Mouse (Mus musculus) ES-CJ7 (cell line): ENCODE results near the gene Frmd8.

ENCODE experiments used
- DNase-seq: peaks from one replicate; pipeline ENCODE4 v3.0.0; 2011; ENCODE audit warnings: low read depth, low spot score

The Frmd8 gene

DNA sequence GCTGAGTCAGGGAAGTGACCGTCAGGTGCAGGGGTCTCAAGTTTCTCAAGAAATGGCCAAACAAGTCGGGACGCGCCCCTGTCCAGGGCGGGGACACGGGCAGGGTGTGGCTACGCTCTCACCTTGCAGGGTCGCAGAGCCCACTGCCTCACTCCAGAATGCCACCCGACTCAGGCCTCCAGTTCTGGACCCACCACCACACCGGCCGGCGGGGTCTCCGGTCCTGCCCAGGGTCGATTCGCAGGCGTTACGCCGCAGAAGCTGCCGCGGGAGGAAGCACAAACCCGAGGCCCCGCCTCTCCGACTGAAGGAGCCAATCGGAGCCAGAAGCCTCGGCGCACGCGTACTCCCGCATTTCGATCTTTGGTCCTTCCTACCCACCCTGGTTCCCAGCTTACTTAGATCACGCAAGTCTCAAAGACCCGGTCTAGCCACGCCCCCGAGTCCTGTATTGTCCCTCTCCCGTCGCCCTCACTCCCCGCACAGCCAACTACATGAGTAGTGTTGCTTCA, at the start of gene Frmd8:
TSS of gene Frmd8 (minus strand) at position 306 of the 512 bp plus-strand sequence.
- DNase-seq: peak; percentile 96

- DNase-seq: peak; percentile 96
Measured at GRCm38 (mm10) chr19:5924713-5925093, 49.6 kb upstream of the Frmd8 start, which contains the start of gene Cdc42ep2. Gene Cdc42ep2, minus strand, starts transcription at chr19:5924816.

- DNase-seq: peak; percentile 90
Measured at GRCm38 (mm10) chr19:5923990-5924712, 49.1 kb upstream of the Frmd8 start.

DNA sequence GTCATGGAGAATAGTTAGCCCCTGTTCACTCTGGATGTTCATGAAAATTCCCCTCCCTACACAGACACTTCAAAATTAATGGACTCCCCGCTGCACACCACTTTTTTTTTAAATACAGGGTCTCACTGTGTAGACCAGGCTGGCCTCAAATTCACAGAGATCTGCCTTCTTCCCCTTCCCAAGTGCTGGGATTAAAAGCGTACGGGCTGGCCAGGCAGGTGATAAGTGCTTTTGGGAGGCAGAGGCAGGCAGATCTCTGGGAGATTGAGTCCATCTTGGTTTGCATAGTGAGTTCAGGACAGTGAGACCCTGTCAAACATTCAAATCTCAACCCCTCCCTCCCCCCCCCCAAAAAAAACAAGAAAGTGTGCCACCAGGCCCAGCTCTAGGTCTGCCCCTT, 47.9 kb upstream of the Frmd8 start:
- DNase-seq: no peak

GRCm38 (mm10) chr19:5922119-5922942, 47.3 kb upstream of the Frmd8 start:
- DNase-seq: no peak

- DNase-seq: peak; percentile 54
Measured at GRCm38 (mm10) chr19:5921715-5922114, 46.6 kb upstream of the Frmd8 start.

DNA sequence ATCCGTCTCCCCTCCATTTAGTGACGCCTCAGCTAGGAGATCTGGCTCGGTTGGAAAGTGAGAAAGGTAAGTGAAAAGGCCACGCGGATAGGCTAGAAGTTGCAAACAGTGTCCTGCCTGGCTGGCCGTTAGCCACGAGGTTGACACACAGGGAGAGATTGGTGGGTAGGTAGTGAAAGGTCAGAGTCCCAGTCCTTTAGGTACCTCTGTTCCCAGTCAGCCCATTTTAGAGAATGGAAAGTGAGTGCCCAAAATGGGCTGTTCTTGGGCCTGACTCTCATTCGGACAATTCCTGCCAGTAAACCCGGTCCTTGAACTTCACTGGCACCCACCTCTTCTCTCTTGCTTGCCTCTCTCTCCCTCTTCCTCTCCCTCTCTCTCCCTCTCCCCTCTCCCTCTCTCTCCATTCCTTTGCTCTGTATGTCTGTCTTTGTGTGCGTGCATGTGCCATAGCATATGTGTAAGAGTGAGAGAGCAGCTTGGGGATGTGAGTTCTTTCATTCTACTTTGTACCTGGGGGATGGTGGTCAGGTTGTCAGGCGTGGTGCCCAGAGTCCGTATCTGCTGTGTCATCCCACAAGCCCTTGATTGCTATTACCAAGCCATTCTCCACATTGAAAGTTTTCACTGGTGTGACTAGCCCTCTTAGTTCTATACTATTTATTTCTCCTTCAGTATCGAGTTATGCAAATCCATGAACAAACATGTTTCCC, 38.1 kb upstream of the Frmd8 start, which contains the start of gene Dpf2:
TSS of gene Dpf2 (minus strand) at position 4 of the 713 bp plus-strand sequence.
- no peak for DNase-seq

DNA sequence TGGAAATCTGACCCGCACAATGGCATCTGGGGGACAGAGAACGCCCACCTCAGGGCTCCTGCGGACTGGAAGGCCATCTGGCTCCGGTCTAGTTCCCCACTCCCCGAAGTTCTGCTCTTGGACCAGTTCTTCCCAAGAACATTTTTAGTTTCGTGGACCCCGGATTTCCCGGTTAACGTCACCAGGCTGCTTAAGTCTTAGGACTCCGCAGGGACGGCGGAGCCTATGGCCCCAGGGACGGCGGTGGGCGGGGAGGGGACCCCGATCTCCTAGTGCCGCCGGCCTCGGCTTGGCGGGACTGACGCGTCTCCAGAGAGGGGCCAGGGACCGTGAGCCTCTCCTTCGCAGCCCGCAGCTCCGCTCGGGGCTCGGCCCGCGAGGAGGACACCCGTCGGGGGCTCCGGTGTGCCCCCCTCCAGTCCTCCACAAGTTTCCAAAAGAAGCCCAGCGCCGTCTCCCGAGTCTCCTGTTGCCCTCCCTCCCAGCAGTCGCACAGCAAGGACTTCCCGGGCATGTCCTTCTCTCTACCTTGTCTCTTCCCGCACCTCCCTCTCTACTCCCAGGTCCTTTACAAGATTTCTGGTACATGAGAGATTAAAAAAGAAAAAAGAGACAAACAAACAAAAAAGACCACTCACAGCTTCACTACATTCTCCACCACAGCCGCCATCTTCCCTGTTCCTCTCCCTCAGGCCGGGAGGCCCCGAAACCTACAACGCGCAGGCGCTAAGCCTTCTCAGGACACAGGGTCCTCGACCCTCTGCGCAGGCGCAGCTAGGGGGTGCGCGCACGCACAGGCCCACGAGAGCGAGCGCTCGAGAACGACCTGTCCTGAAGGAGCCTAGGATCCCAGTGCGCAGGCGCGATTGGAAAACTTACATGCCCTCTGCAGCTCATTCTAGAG, 37.3 kb upstream of the Frmd8 start:
- peak; percentile 100 for DNase-seq

DNA sequence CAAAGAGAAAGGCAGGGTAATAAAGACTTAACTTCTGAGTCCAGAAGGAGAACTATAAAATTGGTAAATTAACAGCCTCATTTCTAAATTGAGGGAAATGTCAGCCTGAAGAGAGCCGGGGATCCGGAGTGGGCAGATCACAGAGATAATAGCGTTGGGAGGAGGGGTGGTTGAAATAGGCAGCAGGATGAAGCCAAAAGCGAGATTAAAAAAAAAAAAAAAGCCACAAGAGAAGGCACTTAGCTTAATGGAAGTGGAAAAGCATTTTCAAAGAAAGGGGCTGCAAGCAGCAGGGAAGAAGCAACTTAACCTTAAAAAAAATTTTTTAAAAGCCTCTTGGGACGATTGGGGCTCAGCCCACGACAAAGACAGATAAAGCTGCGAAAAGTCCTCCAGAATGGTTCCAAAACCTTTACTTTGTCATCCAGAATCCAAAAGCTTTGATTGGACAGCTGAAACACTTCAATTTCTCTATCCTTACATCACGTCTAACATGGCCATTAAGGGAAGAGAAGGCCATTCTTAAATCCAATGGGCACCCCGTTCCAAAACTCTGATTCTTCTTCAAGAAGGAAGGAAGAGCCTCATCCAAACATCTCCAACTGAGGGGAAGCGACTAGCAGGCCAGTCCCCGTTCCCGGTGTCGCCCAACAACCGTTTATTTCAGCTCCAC, 36.5 kb upstream of the Frmd8 start:
- DNase-seq: no peak

GRCm38 (mm10) chr19:5910221-5910620, 35.1 kb upstream of the Frmd8 start:
- DNase-seq: no peak

DNA sequence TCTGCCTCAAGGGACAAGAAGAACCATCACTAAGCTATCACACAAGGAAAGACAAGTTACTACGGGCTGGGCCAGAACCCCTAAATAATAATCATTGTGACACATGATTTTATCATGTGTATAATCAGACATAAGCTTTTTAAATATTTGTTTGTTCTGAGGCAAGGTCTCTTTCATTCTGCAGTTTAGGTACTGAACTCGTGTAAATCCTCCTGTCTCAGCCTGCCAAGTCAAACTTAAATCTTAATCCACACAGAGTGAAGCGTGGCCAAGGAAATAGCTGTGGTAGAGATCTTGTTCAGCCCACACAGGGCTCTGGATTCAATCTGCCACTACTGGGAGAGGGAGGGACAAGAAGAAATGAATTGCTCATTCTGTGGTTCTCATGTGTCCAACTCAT, 32.2 kb upstream of the Frmd8 start:
- DNase-seq: no peak

GRCm38 (mm10) chr19:5894002-5894678, 19.1 kb upstream of the Frmd8 start, which contains the start of gene Tigd3:
Gene Tigd3, minus strand, starts transcription at chr19:5894149.
- DNase-seq: peak; percentile 94

- no peak for DNase-seq
Measured at GRCm38 (mm10) chr19:5893282-5894001, 18.4 kb upstream of the Frmd8 start.

DNA sequence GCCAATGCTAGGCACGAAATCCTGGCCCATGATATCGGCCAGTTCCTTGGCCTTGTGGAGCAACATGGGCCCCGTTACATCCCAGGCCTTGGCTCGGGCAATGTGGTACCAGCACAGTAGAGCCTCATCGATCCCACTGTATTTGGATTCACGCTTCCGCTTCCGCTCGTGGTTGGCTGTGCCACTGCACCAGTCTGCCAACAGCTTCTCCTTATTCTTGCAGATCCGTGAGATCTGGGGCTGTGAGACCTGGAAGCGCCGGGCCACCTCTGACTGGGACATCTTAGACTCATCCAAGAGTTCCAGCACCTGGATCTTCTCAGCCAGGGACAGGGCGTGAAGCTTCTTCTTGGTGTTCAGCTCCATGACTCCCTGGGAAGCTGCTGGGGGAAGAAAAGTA, 17.7 kb upstream of the Frmd8 start:
- no peak for DNase-seq

DNA sequence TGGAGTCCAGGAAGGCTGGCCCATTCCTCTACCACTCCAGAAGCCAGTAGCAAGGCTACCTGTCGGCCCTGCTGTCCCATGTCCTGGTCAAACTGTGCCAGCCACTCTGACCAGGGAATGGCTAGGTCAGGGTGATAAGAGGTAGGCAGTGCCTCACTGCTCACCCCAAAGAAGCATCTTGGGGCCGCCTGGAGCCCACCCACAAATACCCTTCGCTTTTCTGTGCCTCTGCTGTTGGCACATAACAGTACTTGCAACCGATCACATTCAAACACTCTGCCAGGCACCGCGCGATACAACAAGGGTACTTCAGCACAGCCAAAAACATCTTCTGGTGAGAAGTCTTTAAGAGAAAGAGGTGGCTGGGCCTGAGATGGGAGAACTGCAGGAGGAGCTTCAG, 17.2 kb upstream of the Frmd8 start:
- no peak for DNase-seq

GRCm38 (mm10) chr19:5891521-5892258, 16.6 kb upstream of the Frmd8 start:
- no peak for DNase-seq

DNA sequence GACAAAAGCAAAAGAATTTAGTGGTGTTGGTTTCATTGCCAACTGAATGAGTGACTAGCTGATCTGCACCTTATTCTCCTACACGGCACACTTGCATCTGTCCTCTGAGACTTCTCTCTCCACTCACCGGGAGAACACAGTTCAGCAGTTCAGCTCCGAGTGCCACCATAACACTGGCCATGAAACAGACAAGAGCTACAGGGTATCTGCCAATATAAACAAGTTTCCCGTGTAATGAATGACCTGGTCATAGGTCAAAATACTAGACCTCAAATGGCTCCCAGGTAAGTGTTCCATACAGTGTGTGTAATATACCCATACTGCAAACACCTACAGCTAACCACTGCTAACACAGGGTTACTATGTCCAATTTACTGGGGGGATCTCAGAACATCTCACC, 14.1 kb upstream of the Frmd8 start:
- no peak for DNase-seq

GRCm38 (mm10) chr19:5887234-5887815, 12.3 kb upstream of the Frmd8 start:
- no peak for DNase-seq
